12 mouse cellular contexts compared by ENCODE assay signal in the genomic region with DNA sequence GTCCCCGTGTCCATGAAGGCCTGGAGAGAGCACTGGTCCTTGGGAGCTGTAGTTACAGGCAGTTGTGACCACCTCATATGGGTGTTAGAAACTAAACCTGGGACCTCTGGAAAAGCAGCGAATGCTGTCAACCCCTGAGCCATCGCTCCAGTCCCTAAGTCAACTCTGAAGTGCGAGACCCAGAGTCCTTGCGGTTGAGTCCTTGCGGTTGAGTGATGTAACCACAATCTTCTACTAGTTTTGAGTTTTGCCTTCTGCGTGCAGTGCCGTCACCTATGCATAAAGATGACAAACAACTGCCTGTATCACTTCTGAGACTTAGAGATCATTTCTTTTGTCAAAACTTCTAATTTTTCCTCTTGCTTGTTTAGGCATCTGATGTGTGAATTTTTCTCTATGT.
"Had no signal": no experiment of that assay in that cellular context is flagged by ENCODE, and none has a peak within 500 bp of the region (broad histone marks: within the 10 kb centered on the region; RNA-seq: fewer than 3 reads in every experiment).

No protein-coding gene starts in this region.

- DNase-seq: kidney, adult 2 months; kidney, postnatal 14 days; liver, embryonic 13.5 days; lung, adult 2 months; lung, postnatal 10 days; lung, postnatal 4 days; right cerebral cortex, postnatal 14 days had no signal

- H3K9me3 ChIP-seq: kidney, embryonic 15.5 days; limb, embryonic 15.5 days; liver, embryonic 13.5 days; midbrain, embryonic 10.5 days had no signal

- H3K27me3 ChIP-seq: kidney, embryonic 15.5 days; limb, embryonic 15.5 days had no signal

- H3K9ac ChIP-seq: kidney, embryonic 15.5 days; limb, embryonic 15.5 days; liver, embryonic 13.5 days had no signal

- H3K4me2 ChIP-seq: kidney, embryonic 15.5 days; limb, embryonic 15.5 days; liver, embryonic 13.5 days had no signal

- H3K27ac ChIP-seq: limb, embryonic 15.5 days; liver, embryonic 13.5 days; midbrain, embryonic 10.5 days had no signal

- H3K4me3 ChIP-seq: kidney, embryonic 15.5 days; left cerebral cortex, adult 2 months; limb, embryonic 15.5 days; liver, embryonic 13.5 days; midbrain, embryonic 10.5 days had no signal

- ATAC-seq: midbrain, embryonic 16.5 days had no signal

- H3K36me3 ChIP-seq: limb, embryonic 15.5 days; liver, embryonic 13.5 days had no signal
